Mouse (Mus musculus) hindbrain, embryonic 12.5 days (tissue): ENCODE results near the gene Tfap2d. TPM values are rescaled to one million over a fixed set of nuclear protein-coding genes. Genes with fewer than 3 reads are reported as not detected.
A peak's percentile ranks its signal among the peaks of the same experiment; 100 is the strongest.

Experiments used
- ATAC-seq: fragments of 200-750 bp; cut with Nextera tagmentation; 2 replicates; pipeline ENCODE4 v1.8.0; 2017; ENCODE audit warnings: moderate TSS enrichment; ENCODE audit not compliant: low FRiP score
- H3K27ac ChIP-seq: fragments of 300-500 bp; sonication (generic); 2 replicates; pipeline ENCODE4 v1.5.1; 2016; ENCODE audit warnings: mild to moderate bottlenecking
- H3K27me3 ChIP-seq: fragments of 300-500 bp; sonication (generic); 2 replicates; pipeline ENCODE4 v1.6.1; 2016; ENCODE audit warnings: mild to moderate bottlenecking
- H3K36me3 ChIP-seq: fragments of 300-500 bp; sonication (generic); 2 replicates; pipeline ENCODE4 v1.6.1; 2016; ENCODE audit warnings: mild to moderate bottlenecking
- H3K4me1 ChIP-seq: fragments of 300-500 bp; sonication (generic); 2 replicates; pipeline ENCODE4 v1.6.1; 2016
- H3K4me2 ChIP-seq: fragments of 300-500 bp; sonication (generic); replicated peaks from 2 replicates; pipeline ENCODE4 v1.6.1; 2016; ENCODE audit warnings: mild to moderate bottlenecking
- H3K4me3 ChIP-seq: fragments of 300-500 bp; sonication (generic); 2 replicates; pipeline ENCODE4 v1.5.1; 2016; ENCODE audit warnings: mild to moderate bottlenecking
- H3K9ac ChIP-seq: fragments of 300-500 bp; sonication (generic); 2 replicates; pipeline ENCODE4 v1.6.1; 2016; ENCODE audit warnings: mild to moderate bottlenecking, moderate library complexity
- H3K9me3 ChIP-seq: fragments of 300-500 bp; sonication (generic); replicated peaks from 2 replicates; pipeline ENCODE4 v1.6.1; 2016; ENCODE audit warnings: mild to moderate bottlenecking
- WGBS: fragments of 180-500 bp; shearing (Covaris S2); methylation state at CpG from one replicate; pipeline ENCODE4 v1.1.7; 2016; 5-methylcytosine and 5-hydroxymethylcytosine counted together
- polyA plus RNA-seq: library from polyadenylated mRNA; unstranded; fragments of >200 nt; fragmentation: Nextera tagmentation; extraction: Ambion mirVana; gene quantifications from 2 replicates; pipeline ENCODE4 v1.2.1, GENCODE M21; 2016

Tfap2d gene
- 0.43 and 1.3 TPM in 2 replicates for polyA plus RNA-seq

GRCm38 (mm10) chr1:19102631-19103030 is at the start of gene Tfap2d:
Tfap2d (plus strand) TSS chr1:19103022.
- peaks cover 96% of the 10 kb centered on the region for H3K27me3 ChIP-seq
- no peak for ATAC-seq
- 3% methylated on average over 6 of the region's 6 CpGs for WGBS
- no peaks in the 10 kb centered on the region for H3K4me1 ChIP-seq
- H3K27ac ChIP-seq: no peak within 1 kb of the TSS
- no peaks in the 10 kb centered on the region for H3K36me3 ChIP-seq
- H3K4me2 ChIP-seq: no peak within 1 kb of the TSS
- no peak within 1 kb of the TSS for H3K4me3 ChIP-seq
- no peaks in the 10 kb centered on the region for H3K9me3 ChIP-seq
- no peak within 1 kb of the TSS for H3K9ac ChIP-seq

- Histone ChIP-seq H3K27ac (no peak overlapping the region), H3K4me3 (no peak overlapping the region), H3K9ac (no peak overlapping the region), H3K36me3 (no peaks in the 10 kb centered on the region), H3K27me3 (no peaks in the 10 kb centered on the region), H3K9me3 (no peaks in the 10 kb centered on the region), H3K4me1 (no peaks in the 10 kb centered on the region), H3K4me2 (no peak overlapping the region)
- no peak for ATAC-seq
- WGBS: 15% methylated on average over 3 of the region's 3 CpGs
Observed at GRCm38 (mm10) chr1:19056300-19056699, 46.5 kb upstream of the Tfap2d start.

GRCm38 (mm10) chr1:19056861-19057260 is 46.0 kb upstream of the Tfap2d start:
- no peaks in the 10 kb centered on the region for H3K36me3 ChIP-seq
- H3K4me1 ChIP-seq: no peaks in the 10 kb centered on the region
- H3K27ac ChIP-seq: no peak overlapping the region
- ATAC-seq: no peak
- no peak overlapping the region for H3K4me3 ChIP-seq
- H3K27me3 ChIP-seq: no peaks in the 10 kb centered on the region
- H3K9me3 ChIP-seq: no peaks in the 10 kb centered on the region
- no peak overlapping the region for H3K4me2 ChIP-seq
- no peak overlapping the region for H3K9ac ChIP-seq
- WGBS: 75% methylated on average over 6 of the region's 6 CpGs

GRCm38 (mm10) chr1:19088078-19088477 is 14.7 kb upstream of the Tfap2d start:
- Histone ChIP-seq H3K27me3 (no peaks in the 10 kb centered on the region), H3K4me1 (no peaks in the 10 kb centered on the region), H3K36me3 (no peaks in the 10 kb centered on the region), H3K27ac (no peak overlapping the region), H3K9ac (no peak overlapping the region), H3K9me3 (no peaks in the 10 kb centered on the region), H3K4me2 (no peak overlapping the region), H3K4me3 (no peak overlapping the region)
- ATAC-seq: peak; percentile 52; the same call in 1 of the 2 replicates
- WGBS: 11% methylated on average over 8 of the region's 8 CpGs

- Histone ChIP-seq H3K36me3 (no peaks in the 10 kb centered on the region), H3K4me3 (no peak overlapping the region), H3K9me3 (no peaks in the 10 kb centered on the region), H3K4me1 (no peaks in the 10 kb centered on the region), H3K27ac (no peak overlapping the region), H3K4me2 (no peak overlapping the region), H3K9ac (no peak overlapping the region), H3K27me3 (peaks cover 71% of the 10 kb centered on the region)
- ATAC-seq: no peak
- under 1% methylated on average over 18 of the region's 18 CpGs for WGBS
Observed at GRCm38 (mm10) chr1:19096921-19097320, 5.9 kb upstream of the Tfap2d start.

GRCm38 (mm10) chr1:19103316-19103715 is 494 bp downstream of the Tfap2d start:
- no peak overlapping the region for H3K27ac ChIP-seq
- H3K36me3 ChIP-seq: no peaks in the 10 kb centered on the region
- H3K4me3 ChIP-seq: no peak overlapping the region
- no peak for ATAC-seq
- no peaks in the 10 kb centered on the region for H3K9me3 ChIP-seq
- under 1% methylated on average over 21 of the region's 21 CpGs for WGBS
- peaks cover 97% of the 10 kb centered on the region for H3K27me3 ChIP-seq
- no peaks in the 10 kb centered on the region for H3K4me1 ChIP-seq
- H3K4me2 ChIP-seq: no peak overlapping the region
- H3K9ac ChIP-seq: no peak overlapping the region

- Histone ChIP-seq H3K4me2 (no peak overlapping the region), H3K9me3 (no peaks in the 10 kb centered on the region), H3K27me3 (peaks cover 97% of the 10 kb centered on the region), H3K27ac (no peak overlapping the region), H3K4me1 (no peaks in the 10 kb centered on the region), H3K36me3 (no peaks in the 10 kb centered on the region), H3K4me3 (no peak overlapping the region), H3K9ac (no peak overlapping the region)
- WGBS: 0% methylated on average over 10 of the region's 10 CpGs
- ATAC-seq: no peak
Observed at GRCm38 (mm10) chr1:19103776-19104142, 937 bp downstream of the Tfap2d start.

GRCm38 (mm10) chr1:19104143-19104857 is 1.5 kb downstream of the Tfap2d start:
- H3K27ac ChIP-seq: no peak overlapping the region
- no peaks in the 10 kb centered on the region for H3K36me3 ChIP-seq
- no peak overlapping the region for H3K4me3 ChIP-seq
- H3K9me3 ChIP-seq: no peaks in the 10 kb centered on the region
- ATAC-seq: peak; percentile 55
- peaks cover 97% of the 10 kb centered on the region for H3K27me3 ChIP-seq
- no peaks in the 10 kb centered on the region for H3K4me1 ChIP-seq
- no peak overlapping the region for H3K9ac ChIP-seq
- under 1% methylated on average over 40 of the region's 40 CpGs for WGBS
- no peak overlapping the region for H3K4me2 ChIP-seq

- no peak overlapping the region for H3K4me2 ChIP-seq
- no peak overlapping the region for H3K27ac ChIP-seq
- ATAC-seq: no peak
- no peak overlapping the region for H3K9ac ChIP-seq
- no peaks in the 10 kb centered on the region for H3K9me3 ChIP-seq
- H3K36me3 ChIP-seq: no peaks in the 10 kb centered on the region
- H3K4me1 ChIP-seq: no peaks in the 10 kb centered on the region
- H3K4me3 ChIP-seq: no peak overlapping the region
- 5% methylated on average over 4 of the region's 4 CpGs for WGBS
- H3K27me3 ChIP-seq: peaks cover 98% of the 10 kb centered on the region
Observed at GRCm38 (mm10) chr1:19106401-19106800, 3.6 kb downstream of the Tfap2d start.

- Histone ChIP-seq H3K9ac (no peak overlapping the region), H3K4me3 (no peak overlapping the region), H3K27ac (no peak overlapping the region), H3K27me3 (peaks cover 96% of the 10 kb centered on the region), H3K4me2 (no peak overlapping the region), H3K36me3 (no peaks in the 10 kb centered on the region), H3K4me1 (no peaks in the 10 kb centered on the region), H3K9me3 (no peaks in the 10 kb centered on the region)
- 1% methylated on average over 13 of the region's 13 CpGs for WGBS
- no peak for ATAC-seq
Observed at GRCm38 (mm10) chr1:19106841-19107800, 4.3 kb downstream of the Tfap2d start.

GRCm38 (mm10) chr1:19107801-19108200 is 5.0 kb downstream of the Tfap2d start:
- Histone ChIP-seq H3K27ac (no peak overlapping the region), H3K4me2 (no peak overlapping the region), H3K36me3 (no peaks in the 10 kb centered on the region), H3K4me3 (no peak overlapping the region), H3K9ac (no peak overlapping the region), H3K4me1 (no peaks in the 10 kb centered on the region), H3K9me3 (no peaks in the 10 kb centered on the region), H3K27me3 (peaks cover 96% of the 10 kb centered on the region)
- no peak for ATAC-seq
- WGBS: 1% methylated on average over 3 of the region's 3 CpGs

- ATAC-seq: 0 out of 2 replicates have a peak, but pooled peaks have one; percentile 38
- H3K9ac ChIP-seq: no peak overlapping the region
- no peak overlapping the region for H3K27ac ChIP-seq
- H3K4me1 ChIP-seq: no peaks in the 10 kb centered on the region
- no peak overlapping the region for H3K4me3 ChIP-seq
- WGBS: under 1% methylated on average over 16 of the region's 16 CpGs
- no peak overlapping the region for H3K4me2 ChIP-seq
- H3K36me3 ChIP-seq: no peaks in the 10 kb centered on the region
- peaks cover 92% of the 10 kb centered on the region for H3K27me3 ChIP-seq
- H3K9me3 ChIP-seq: no peaks in the 10 kb centered on the region
Observed at GRCm38 (mm10) chr1:19109711-19110110, 6.9 kb downstream of the Tfap2d start.
